Mouse (Mus musculus): ENCODE data around the gene Cav3.

DNA sequence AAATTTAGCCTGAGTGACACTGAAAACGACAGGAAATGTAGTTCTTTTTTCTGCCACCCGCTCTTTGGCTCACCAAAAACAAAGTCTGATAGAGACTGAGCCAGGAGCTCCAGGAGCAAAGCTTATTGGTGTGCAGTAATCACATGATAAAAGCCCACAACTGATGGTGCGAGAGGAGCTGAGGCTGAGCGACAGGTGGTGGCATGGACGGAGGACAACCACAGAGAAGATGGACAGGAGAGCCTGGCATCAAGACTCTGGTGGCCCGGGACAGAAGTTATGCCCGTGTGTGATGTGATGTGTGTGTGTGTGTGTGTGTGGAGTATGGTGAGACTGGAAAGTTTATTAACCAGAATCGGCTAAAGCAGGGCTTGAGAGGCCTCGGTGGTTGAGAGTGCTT, 34.1 kb downstream of the Cav3 start:
- TF ChIP-seq POLR2A (IDR thresholded peaks at IDR 0.05; ENCODE audit: low read depth, low read length) = no peak
- TF ChIP-seq CHD1 (IDR thresholded peaks at IDR 0.05; ENCODE audit: low read depth, low read length) = no peak
- TF ChIP-seq EP300 (IDR thresholded peaks at IDR 0.05; ENCODE audit: low read length) = no peak
- no peak for TF ChIP-seq ELF1 (IDR thresholded peaks at IDR 0.05; ENCODE audit: low read depth, low read length)
- TF ChIP-seq CTCF (conservative IDR thresholded peaks at IDR 0.05 in 1 of 2, IDR thresholded peaks at IDR 0.05 in 1 of 2; ENCODE audit: low read depth in 2 of 2, low read length in 2 of 2) = no peak
- TF ChIP-seq E2F4 (IDR thresholded peaks at IDR 0.05; ENCODE audit: insufficient replicate concordance, low read depth, low read length) = no peak
- no peak for TF ChIP-seq POLR2AphosphoS2 (IDR thresholded peaks at IDR 0.05; ENCODE audit: low read depth, low read length)
- TF ChIP-seq ZKSCAN1 (IDR thresholded peaks at IDR 0.05; ENCODE audit: borderline replicate concordance, low read depth, low read length) = no peak
- TF ChIP-seq MAFK (IDR thresholded peaks at IDR 0.05; ENCODE audit: insufficient replicate concordance, low read length) = no peak
- TF ChIP-seq MAX (IDR thresholded peaks at IDR 0.05; ENCODE audit: low read length) = no peak
- TF ChIP-seq SMC3 (IDR thresholded peaks at IDR 0.05; ENCODE audit: low read depth, low read length) = no peak
- TF ChIP-seq JUND (conservative IDR thresholded peaks at IDR 0.05; ENCODE audit: low read depth, low read length) = no peak
- no peak for TF ChIP-seq HCFC1 (IDR thresholded peaks at IDR 0.05; ENCODE audit: low read depth, low read length)
- TF ChIP-seq RCOR1 (conservative IDR thresholded peaks at IDR 0.05; ENCODE audit: low read depth, low read length) = no peak
